In genomic region chr5:113784104-113784503, GRCm38 (mm10) we compare ENCODE assay signal across 7 mouse cellular contexts. TPM values are rescaled to one million over a fixed set of nuclear protein-coding genes. Genes with fewer than 3 reads are reported as not detected.
A peak's percentile ranks its signal among the peaks of the same experiment; 100 is the strongest.
DNase-seq lines count a peak whose midpoint lies in the region; ATAC-seq and TF ChIP-seq lines count a peak whose summit lies in the region.
"Not testable (repeated sequence)": the region's sequence is repeated elsewhere in the genome, so short reads cannot be mapped to it uniquely, and the experiment has no call there.

No protein-coding gene starts in this region.

- H3K4me1 ChIP-seq in embryonic facial prominence, embryonic 11.5 days (ENCODE audit: control insufficient read depth, insufficient read depth, low read length) = peaks cover 14% of the 10 kb centered on the region
- H3K4me1 ChIP-seq in heart, adult 2 months (ENCODE audit: control insufficient read depth, insufficient read depth, low read length) = not testable (repeated sequence)

- not testable (repeated sequence) for H3ac ChIP-seq in myocyte (ENCODE audit: control insufficient read depth, insufficient read length)

- intact Hi-C loops in heart, adult 2 months (cut with DNase I) = not testable (repeated sequence)

- not testable (repeated sequence) for H3K9me3 ChIP-seq in embryonic facial prominence, embryonic 11.5 days (replicated peaks; ENCODE audit: control insufficient read depth, low read length)

- H3K36me3 ChIP-seq in embryonic facial prominence, embryonic 11.5 days (replicated peaks; ENCODE audit: control insufficient read depth, insufficient read depth, low read depth, low read length); heart, adult 2 months (ENCODE audit: control insufficient read depth, insufficient read depth, low read length); myocyte (ENCODE audit: control insufficient read depth, insufficient read depth): not testable (repeated sequence)

- TF ChIP-seq EP300 in heart, adult 2 months (IDR thresholded peaks at IDR 0.05; ENCODE audit: insufficient read depth, low read depth, low read length) = not testable (repeated sequence)

- not testable (repeated sequence) for TF ChIP-seq CTCF in heart, adult 2 months (IDR thresholded peaks at IDR 0.05)

- not testable (repeated sequence) for TF ChIP-seq POLR2A in heart, adult 2 months (IDR thresholded peaks at IDR 0.05; ENCODE audit: insufficient read depth, low read depth, low read length); myocyte (IDR thresholded peaks at IDR 0.05; ENCODE audit: insufficient read length, low read depth)

- peak; percentile 77 for DNase-seq in R1 (ENCODE audit: low read depth, low spot score)
- peak; percentile 66 for DNase-seq in embryonic facial prominence, embryonic 11.5 days (ENCODE audit: low spot score)
- not testable (repeated sequence) for DNase-seq in heart, adult 2 months
- peak; percentile 48 for DNase-seq in heart, postnatal 4 days
- DNase-seq in kidney, postnatal 10 days = peak; percentile 72
- peak; percentile 42 for DNase-seq in liver

- not testable (repeated sequence) for H3K9ac ChIP-seq in embryonic facial prominence, embryonic 11.5 days (replicated peaks; ENCODE audit: low read length); heart, adult 2 months (ENCODE audit: low read depth, low read length)

- not testable (repeated sequence) for H3K27me3 ChIP-seq in embryonic facial prominence, embryonic 11.5 days (ENCODE audit: control insufficient read depth, insufficient read depth, low read length); heart, adult 2 months (ENCODE audit: control insufficient read depth, insufficient read depth, low read length); myocyte (ENCODE audit: control insufficient read depth, insufficient read depth, insufficient read length)

- WGBS in embryonic facial prominence, embryonic 11.5 days = 30% methylated on average over 3 of the region's 3 CpGs
- WGBS in heart, adult 2 months = 39% methylated on average over 3 of the region's 3 CpGs

- H3K27ac ChIP-seq in embryonic facial prominence, embryonic 11.5 days (replicated peaks; ENCODE audit: low read depth, low read length) = peak overlapping the region; percentile 78
- peak overlapping the region; percentile 36 for H3K27ac ChIP-seq in heart, adult 2 months

- H3K79me2 ChIP-seq in heart, adult 2 months (replicated peaks; ENCODE audit: control insufficient read depth, insufficient read depth, low read length); myocyte (ENCODE audit: control insufficient read depth, insufficient read depth): not testable (repeated sequence)

- not testable (repeated sequence) for H3K4me2 ChIP-seq in embryonic facial prominence, embryonic 11.5 days (ENCODE audit: low read depth, low read length)
- peak overlapping the region; percentile 41 for H3K4me2 ChIP-seq in myocyte (ENCODE audit: low read depth)

- ATAC-seq in embryonic facial prominence, embryonic 11.5 days (replicated peaks; ENCODE audit: insufficient number of reproducible peaks, low FRiP score, low TSS enrichment, low read depth) = not testable (repeated sequence)

- not testable (repeated sequence) for H3K4me3 ChIP-seq in embryonic facial prominence, embryonic 11.5 days (ENCODE audit: low read depth, low read length); heart, adult 2 months; myocyte

RNA-seq across cellular contexts. Expression of gene Iscu, which starts 11.6 kb away (rescaled TPM):
- 103 and 113 TPM in 2 replicates for polyA plus RNA-seq in embryonic facial prominence, embryonic 11.5 days (2014; fragmentation: Nextera tagmentation; extraction: Ambion mirVana)
- total RNA-seq in heart, adult 2 months (2021) = 100 to 1,000 TPM; 176 to 202 TPM
- polyA plus RNA-seq in heart, adult 2 months (2012; rRNA removed) = 168 and 212 TPM in 2 replicates
- 100 to 1,000 TPM; 102 to 104 TPM for total RNA-seq in heart, postnatal 4 days (2021)
- polyA plus RNA-seq in myocyte (2012; fragmentation: generic; extraction: Trizol) = 163 TPM

RNA-seq across cellular contexts. Expression of gene Sart3, which starts 11.8 kb away (rescaled TPM):
- polyA plus RNA-seq in embryonic facial prominence, embryonic 11.5 days (2014; fragmentation: Nextera tagmentation; extraction: Ambion mirVana) = 52.4 and 55.4 TPM in 2 replicates
- 10 to 100 TPM; 12.2 to 14.4 TPM for total RNA-seq in heart, adult 2 months (2021)
- polyA plus RNA-seq in heart, adult 2 months (2012; rRNA removed) = 10.2 and 13.6 TPM in 2 replicates
- total RNA-seq in heart, postnatal 4 days (2021) = 10 to 100 TPM; 30.4 to 30.7 TPM
- polyA plus RNA-seq in myocyte (2012; fragmentation: generic; extraction: Trizol) = 29.3 TPM

RNA-seq across cellular contexts. Expression of gene Tmem119, which starts 16.2 kb away (rescaled TPM):
- polyA plus RNA-seq in embryonic facial prominence, embryonic 11.5 days (2014; fragmentation: Nextera tagmentation; extraction: Ambion mirVana) = 50.8 and 54.2 TPM in 2 replicates
- 1 to 10 TPM; 3.6 to 5.8 TPM for total RNA-seq in heart, adult 2 months (2021)
- polyA plus RNA-seq in heart, adult 2 months (2012; rRNA removed) = 7.3 and 12.0 TPM in 2 replicates
- total RNA-seq in heart, postnatal 4 days (2021) = 10 to 100 TPM; 11.7 to 13.7 TPM
- polyA plus RNA-seq in myocyte (2012; fragmentation: generic; extraction: Trizol) = 62.0 TPM

RNA-seq across cellular contexts. Expression of gene Selplg, which starts 48.3 kb away (rescaled TPM):
- 1.2 and 2.0 TPM in 2 replicates for polyA plus RNA-seq in embryonic facial prominence, embryonic 11.5 days (2014; fragmentation: Nextera tagmentation; extraction: Ambion mirVana)
- 1 to 10 TPM; 3.4 to 4.5 TPM for total RNA-seq in heart, adult 2 months (2021)
- polyA plus RNA-seq in heart, adult 2 months (2012; rRNA removed) = 5.7 and 14.1 TPM in 2 replicates
- total RNA-seq in heart, postnatal 4 days (2021) = 1 to 10 TPM; 1.3 to 2.1 TPM
- not detected for polyA plus RNA-seq in myocyte (2012; fragmentation: generic; extraction: Trizol)

RNA-seq across cellular contexts. Expression of gene Ficd, which starts 48.5 kb away (rescaled TPM):
- 1.6 and 2.0 TPM in 2 replicates for polyA plus RNA-seq in embryonic facial prominence, embryonic 11.5 days (2014; fragmentation: Nextera tagmentation; extraction: Ambion mirVana)
- total RNA-seq in heart, adult 2 months (2021) = 1 to 10 TPM; 8.7 to 9.3 TPM
- 7.2 and 7.7 TPM in 2 replicates for polyA plus RNA-seq in heart, adult 2 months (2012; rRNA removed)
- 1 to 10 TPM; 3.9 to 4.4 TPM for total RNA-seq in heart, postnatal 4 days (2021)
- 5.0 TPM for polyA plus RNA-seq in myocyte (2012; fragmentation: generic; extraction: Trizol)
